Mouse (Mus musculus): Measurements from ENCODE around the gene Hist1h2ah. TPM values are rescaled to one million over a fixed set of nuclear protein-coding genes. Genes with fewer than 3 reads are reported as not detected.

The Hist1h2ah gene
- polyA plus RNA-seq, 1 experiment: 248 TPM

GRCm38 (mm10) chr13:22039951-22040463 is 4.6 kb upstream of the Hist1h2ah start:
- WGBS: 22% methylated on average over 2 of the region's 2 CpGs
- DNase-seq: no peak
- no peaks in the 10 kb centered on the region for H3K27me3 ChIP-seq (ENCODE audit: control insufficient read depth, insufficient read depth, low read length)
- no peak overlapping the region for H3K4me3 ChIP-seq (ENCODE audit: control insufficient read depth, insufficient read depth, low read length)
- peaks cover 9% of the 10 kb centered on the region for H3K4me1 ChIP-seq (replicated peaks; ENCODE audit: control insufficient read depth, insufficient read depth, low read length)
- TF ChIP-seq POLR2A (IDR thresholded peaks at IDR 0.05; ENCODE audit: control insufficient read depth, extremely low read depth, insufficient read depth, low read length, poor library complexity): no peak
- H3K36me3 ChIP-seq (ENCODE audit: control insufficient read depth, insufficient read depth, low read length): no peaks in the 10 kb centered on the region
- no peak overlapping the region; the same call in 1 of the 2 replicates for H3K27ac ChIP-seq (ENCODE audit: control insufficient read depth, insufficient read depth, low read length)

- Histone ChIP-seq H3K4me3 (ENCODE audit: control insufficient read depth, insufficient read depth, low read length) (no peak overlapping the region), H3K27ac (ENCODE audit: control insufficient read depth, insufficient read depth, low read length) (no peak overlapping the region; the same call in 1 of the 2 replicates)
- WGBS: 85% methylated on average over 5 of the region's 5 CpGs
These were observed 4.0 kb upstream of the Hist1h2ah start for GRCm38 (mm10) chr13:22039364-22039763.

GRCm38 (mm10) chr13:22037415-22037814 is 2.0 kb upstream of the Hist1h2ah start:
- no peak overlapping the region; the same call in 1 of the 2 replicates for H3K27ac ChIP-seq (ENCODE audit: control insufficient read depth, insufficient read depth, low read length)
- DNase-seq: no peak
- H3K27me3 ChIP-seq (ENCODE audit: control insufficient read depth, insufficient read depth, low read length): no peaks in the 10 kb centered on the region
- no peaks in the 10 kb centered on the region for H3K36me3 ChIP-seq (ENCODE audit: control insufficient read depth, insufficient read depth, low read length)
- no peak for TF ChIP-seq POLR2A (IDR thresholded peaks at IDR 0.05; ENCODE audit: control insufficient read depth, extremely low read depth, insufficient read depth, low read length, poor library complexity)
- TF ChIP-seq CTCF (IDR thresholded peaks at IDR 0.05; ENCODE audit: borderline replicate concordance, control insufficient read depth, extremely low read depth, insufficient read depth, low read length, poor library complexity): no peak
- WGBS: 90% methylated on average over 2 of the region's 2 CpGs
- H3K4me3 ChIP-seq (ENCODE audit: control insufficient read depth, insufficient read depth, low read length): no peak overlapping the region
- H3K4me1 ChIP-seq (replicated peaks; ENCODE audit: control insufficient read depth, insufficient read depth, low read length): peaks cover 9% of the 10 kb centered on the region

More at GRCm38 (mm10) chr13:22039364-22039763, 4.0 kb upstream of the Hist1h2ah start:
- peaks cover 9% of the 10 kb centered on the region for H3K4me1 ChIP-seq (replicated peaks; ENCODE audit: control insufficient read depth, insufficient read depth, low read length)
- TF ChIP-seq POLR2A (IDR thresholded peaks at IDR 0.05; ENCODE audit: control insufficient read depth, extremely low read depth, insufficient read depth, low read length, poor library complexity) (no peak), CTCF (IDR thresholded peaks at IDR 0.05; ENCODE audit: borderline replicate concordance, control insufficient read depth, extremely low read depth, insufficient read depth, low read length, poor library complexity) (no peak)
- H3K36me3 ChIP-seq (ENCODE audit: control insufficient read depth, insufficient read depth, low read length): no peaks in the 10 kb centered on the region
- no peaks in the 10 kb centered on the region for H3K27me3 ChIP-seq (ENCODE audit: control insufficient read depth, insufficient read depth, low read length)
- no peak for DNase-seq

DNA sequence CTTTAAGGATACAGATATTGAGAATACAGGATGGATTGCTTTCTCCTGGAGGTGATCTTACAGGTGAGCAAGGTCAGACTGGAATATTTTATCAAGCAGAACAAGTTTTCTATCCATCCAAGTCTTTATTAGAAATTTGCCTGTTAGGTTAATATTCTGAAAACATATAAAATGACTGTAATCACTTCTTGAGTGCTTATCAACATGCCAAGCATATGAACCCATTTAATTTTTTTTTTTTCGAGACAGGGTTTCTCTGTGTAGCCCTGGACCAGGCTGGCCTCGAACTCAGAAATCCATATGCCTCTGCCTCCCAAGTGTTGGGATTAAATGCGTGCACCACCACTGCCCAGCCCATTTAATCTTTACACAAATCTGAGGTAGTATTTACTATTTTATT is 1.6 kb upstream of the Hist1h2ah start:
- 82% methylated on average over 3 of the region's 3 CpGs for WGBS
- H3K27me3 ChIP-seq (ENCODE audit: control insufficient read depth, insufficient read depth, low read length): no peaks in the 10 kb centered on the region
- peaks cover 9% of the 10 kb centered on the region for H3K4me1 ChIP-seq (replicated peaks; ENCODE audit: control insufficient read depth, insufficient read depth, low read length)
- no peak for TF ChIP-seq CTCF (IDR thresholded peaks at IDR 0.05; ENCODE audit: borderline replicate concordance, control insufficient read depth, extremely low read depth, insufficient read depth, low read length, poor library complexity)
- TF ChIP-seq POLR2A (IDR thresholded peaks at IDR 0.05; ENCODE audit: control insufficient read depth, extremely low read depth, insufficient read depth, low read length, poor library complexity): no peak
- no peak overlapping the region for H3K4me3 ChIP-seq (ENCODE audit: control insufficient read depth, insufficient read depth, low read length)
- H3K27ac ChIP-seq (ENCODE audit: control insufficient read depth, insufficient read depth, low read length): peak overlapping the region; percentile 80
- no peak for DNase-seq
- no peaks in the 10 kb centered on the region for H3K36me3 ChIP-seq (ENCODE audit: control insufficient read depth, insufficient read depth, low read length)

DNA sequence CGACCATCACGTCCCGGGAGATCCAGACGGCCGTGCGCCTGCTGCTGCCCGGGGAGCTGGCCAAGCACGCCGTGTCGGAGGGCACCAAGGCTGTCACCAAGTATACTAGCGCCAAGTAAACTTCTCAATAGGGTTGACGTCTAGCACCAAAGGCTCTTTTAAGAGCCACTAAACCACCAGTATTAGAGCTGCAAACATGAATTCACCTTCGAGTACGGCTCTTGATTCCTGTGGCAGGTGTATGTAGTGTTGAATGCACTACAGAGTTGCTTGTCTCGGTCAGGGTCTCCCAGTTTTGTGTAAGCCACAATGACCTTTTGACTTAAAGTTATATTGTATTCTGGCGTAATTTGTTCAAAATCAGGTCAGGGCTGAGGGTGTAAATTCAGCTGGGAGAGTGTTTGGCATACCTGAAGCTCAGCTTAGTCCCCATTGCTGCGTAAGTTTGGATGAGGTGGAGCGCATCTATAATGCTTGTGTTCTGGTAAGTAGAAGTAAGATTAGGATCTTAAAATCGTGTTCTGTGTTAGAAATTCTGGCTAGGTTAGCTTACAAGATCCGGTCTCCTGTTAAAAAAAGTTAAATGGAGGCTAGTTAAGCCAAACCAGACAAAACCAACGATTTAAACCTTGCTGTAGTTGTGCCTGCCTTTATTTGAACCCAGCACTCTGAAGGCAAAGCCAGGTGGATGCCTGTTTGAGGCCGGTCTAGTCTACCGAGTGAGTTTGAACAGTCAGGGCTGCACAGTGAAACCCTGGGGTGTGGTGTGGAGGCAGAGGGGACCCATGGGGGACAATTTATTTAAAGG is 985 bp upstream of the Hist1h2ah start:
- DNase-seq: no peak

GRCm38 (mm10) chr13:22034443-22035266 is 713 bp downstream of the Hist1h2ah start:
- DNase-seq: no peak
- Histone ChIP-seq H3K4me1 (replicated peaks; ENCODE audit: control insufficient read depth, insufficient read depth, low read length) (peaks cover 6% of the 10 kb centered on the region), H3K27me3 (ENCODE audit: control insufficient read depth, insufficient read depth, low read length) (no peaks in the 10 kb centered on the region), H3K27ac (ENCODE audit: control insufficient read depth, insufficient read depth, low read length) (no peak overlapping the region), H3K36me3 (ENCODE audit: control insufficient read depth, insufficient read depth, low read length) (no peaks in the 10 kb centered on the region), H3K4me3 (ENCODE audit: control insufficient read depth, insufficient read depth, low read length) (peak overlapping the region; percentile 37)
- TF ChIP-seq CTCF (IDR thresholded peaks at IDR 0.05; ENCODE audit: borderline replicate concordance, control insufficient read depth, extremely low read depth, insufficient read depth, low read length, poor library complexity) (no peak), POLR2A (IDR thresholded peaks at IDR 0.05; ENCODE audit: control insufficient read depth, extremely low read depth, insufficient read depth, low read length, poor library complexity) (no peak)
- 2% methylated on average over 14 of the region's 14 CpGs for WGBS

More for the DNA sequence above, 985 bp upstream of the Hist1h2ah start:
- peak overlapping the region; percentile 80 for H3K27ac ChIP-seq (ENCODE audit: control insufficient read depth, insufficient read depth, low read length)
- WGBS: 4% methylated on average over 22 of the region's 23 CpGs
- TF ChIP-seq POLR2A (IDR thresholded peaks at IDR 0.05; ENCODE audit: control insufficient read depth, extremely low read depth, insufficient read depth, low read length, poor library complexity) (no peak), CTCF (IDR thresholded peaks at IDR 0.05; ENCODE audit: borderline replicate concordance, control insufficient read depth, extremely low read depth, insufficient read depth, low read length, poor library complexity) (no peak)
- peak overlapping the region; percentile 42 for H3K4me3 ChIP-seq (ENCODE audit: control insufficient read depth, insufficient read depth, low read length)
- H3K27me3 ChIP-seq (ENCODE audit: control insufficient read depth, insufficient read depth, low read length): no peaks in the 10 kb centered on the region
- H3K4me1 ChIP-seq (replicated peaks; ENCODE audit: control insufficient read depth, insufficient read depth, low read length): peaks cover 9% of the 10 kb centered on the region
- no peaks in the 10 kb centered on the region for H3K36me3 ChIP-seq (ENCODE audit: control insufficient read depth, insufficient read depth, low read length)

All from thymus, adult 2 months (tissue).